Mouse (Mus musculus) lung, postnatal 0 days (tissue): ENCODE measurements at regions not wholly inside any gene's neighbourhood (a gene's known extent, or its start where the extent isn't known, plus 50 kb on each side); places are given as distances from the start of the nearest gene placed in this dataset.

ENCODE experiments used
- ATAC-seq: fragments of 200-750 bp; cut with Nextera tagmentation; 2 replicates; pipeline ENCODE4 v1.8.0; 2017; ENCODE audit warnings: moderate library complexity
- DNase-seq: peaks from one replicate; pipeline ENCODE4 v3.0.0-alpha.2; 2016; ENCODE audit warnings: low spot score
- H3K27ac ChIP-seq: fragments of 300-500 bp; sonication (generic); 2 replicates; pipeline ENCODE4 v1.5.1; 2014; ENCODE audit warnings: antibody characterized with exemption, mild to moderate bottlenecking, low read length, mixed read lengths
- H3K27me3 ChIP-seq: fragments of 300-500 bp; sonication (generic); replicated peaks from 2 replicates; pipeline ENCODE4 v1.6.1; 2014; ENCODE audit warnings: low read length, mixed read lengths; ENCODE audit not compliant: insufficient read depth
- H3K36me3 ChIP-seq: fragments of 300-500 bp; sonication (generic); 2 replicates; pipeline ENCODE4 v1.6.1; 2014; ENCODE audit warnings: low read length, mixed read lengths; ENCODE audit not compliant: insufficient read depth
- H3K4me1 ChIP-seq: fragments of 300-500 bp; sonication (generic); 2 replicates; pipeline ENCODE4 v1.6.1; 2014; ENCODE audit warnings: antibody characterized with exemption, low read depth, low read length, mixed read lengths; ENCODE audit not compliant: insufficient read depth
- H3K4me2 ChIP-seq: fragments of 300-500 bp; sonication (generic); replicated peaks from 2 replicates; pipeline ENCODE4 v1.6.1; 2014; ENCODE audit warnings: low read depth, mild to moderate bottlenecking, low read length, moderate library complexity, mixed read lengths
- H3K4me3 ChIP-seq: fragments of 300-500 bp; sonication (generic); 2 replicates; pipeline ENCODE4 v1.5.1; 2014; ENCODE audit warnings: low read depth, low read length
- H3K9ac ChIP-seq: fragments of 300-500 bp; sonication (generic); replicated peaks from 2 replicates; pipeline ENCODE4 v1.6.1; 2014; ENCODE audit warnings: low read depth, mild to moderate bottlenecking
- H3K9me3 ChIP-seq: fragments of 300-500 bp; sonication (generic); 2 replicates; pipeline ENCODE4 v1.6.1; 2016; ENCODE audit warnings: low read length, mixed read lengths
- CTCF ChIP-seq: IDR thresholded peaks from 2 replicates; pipeline ENCODE4 v1.5.1; 2016; ENCODE audit warnings: antibody characterized with exemption, mild to moderate bottlenecking
- EP300 ChIP-seq: IDR thresholded peaks from 2 replicates; pipeline ENCODE4 v1.6.1; 2016; ENCODE audit warnings: antibody characterized with exemption, mild to moderate bottlenecking, control low read depth
- WGBS: fragments of 180-500 bp; shearing (Covaris S2); extraction: QIAGEN DNeasy Blood & Tissue Kit; methylation state at CpG from one replicate; pipeline ENCODE4 v1.1.7; 2014; 5-methylcytosine and 5-hydroxymethylcytosine counted together

DNA sequence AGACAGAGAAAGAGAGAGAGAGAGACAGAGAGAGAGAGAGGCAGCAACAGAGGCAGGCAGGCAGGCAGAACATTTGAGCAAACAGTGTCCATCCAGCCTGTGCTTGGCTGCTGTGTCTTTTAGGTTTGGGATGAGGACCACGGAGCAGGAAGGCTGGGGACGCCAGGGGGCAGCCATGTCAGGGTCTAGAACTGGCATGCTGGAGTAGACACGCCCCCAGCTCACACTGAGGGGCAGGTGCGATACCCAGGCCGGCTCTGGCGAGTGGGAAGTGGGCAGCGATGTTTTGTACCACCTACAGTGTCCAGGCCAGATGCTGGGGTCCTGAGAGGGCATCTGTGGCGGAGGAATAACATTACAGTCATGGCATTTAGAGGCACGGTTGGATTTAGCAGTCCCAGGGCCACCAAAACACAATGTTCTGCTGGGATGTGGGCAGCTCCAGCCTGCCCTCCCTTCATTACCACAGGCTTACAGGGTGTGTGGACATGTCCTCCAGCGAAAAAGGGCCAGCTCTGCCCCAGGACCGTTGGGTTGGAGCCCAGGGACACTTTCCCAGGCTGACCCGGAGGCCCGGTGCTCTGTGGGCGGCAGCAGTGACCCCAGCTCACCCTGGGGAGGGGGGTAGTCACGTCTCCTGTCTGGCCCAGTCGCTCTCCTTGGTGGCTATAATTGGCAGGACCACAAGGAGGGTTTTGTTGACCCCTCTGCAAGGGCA, 230.3 kb upstream of the Rtl1 start:
- Histone ChIP-seq H3K9me3 (no peaks in the 10 kb centered on the region), H3K27me3 (no peaks in the 10 kb centered on the region), H3K4me3 (no peak overlapping the region), H3K27ac (no peak overlapping the region), H3K9ac (no peak overlapping the region), H3K4me1 (no peaks in the 10 kb centered on the region), H3K36me3 (no peaks in the 10 kb centered on the region), H3K4me2 (no peak overlapping the region)
- DNase-seq (peak; percentile 12), ATAC-seq (peak; percentile 28; the same call in 1 of the 2 replicates)
- WGBS = 33% methylated on average over 16 of the region's 16 CpGs
- TF ChIP-seq EP300 = no peak
- TF ChIP-seq CTCF = peak; percentile 59

DNA sequence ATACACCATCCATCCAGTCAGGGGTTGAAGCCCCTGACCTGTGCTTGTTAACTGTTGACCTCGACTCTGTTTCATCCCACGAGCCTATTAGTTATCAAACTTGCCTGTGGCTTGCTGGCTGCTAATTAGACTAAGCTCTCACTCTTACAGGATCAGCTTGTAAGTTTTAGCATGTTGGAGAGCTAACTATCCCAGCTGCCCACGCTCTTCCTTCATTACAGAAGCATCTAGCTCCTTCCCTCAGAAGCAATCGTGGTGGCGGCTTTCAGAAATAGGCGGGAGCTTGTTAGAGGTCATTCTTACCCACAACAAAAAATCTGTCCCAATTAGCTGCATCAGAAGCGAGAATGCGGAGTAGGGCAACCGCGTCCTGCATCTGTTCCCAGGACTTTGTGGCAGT, 232.8 kb upstream of the Rtl1 start:
- 78% methylated on average over 10 of the region's 10 CpGs for WGBS
- no peaks in the 10 kb centered on the region for H3K9me3 ChIP-seq
- no peaks in the 10 kb centered on the region for H3K4me1 ChIP-seq
- ATAC-seq (no peak), DNase-seq (no peak)
- TF ChIP-seq EP300 = no peak
- H3K27me3 ChIP-seq = no peaks in the 10 kb centered on the region
- H3K9ac ChIP-seq = no peak overlapping the region
- no peak overlapping the region for H3K4me2 ChIP-seq
- no peaks in the 10 kb centered on the region for H3K36me3 ChIP-seq
- H3K4me3 ChIP-seq = no peak overlapping the region
- H3K27ac ChIP-seq = no peak overlapping the region

DNA sequence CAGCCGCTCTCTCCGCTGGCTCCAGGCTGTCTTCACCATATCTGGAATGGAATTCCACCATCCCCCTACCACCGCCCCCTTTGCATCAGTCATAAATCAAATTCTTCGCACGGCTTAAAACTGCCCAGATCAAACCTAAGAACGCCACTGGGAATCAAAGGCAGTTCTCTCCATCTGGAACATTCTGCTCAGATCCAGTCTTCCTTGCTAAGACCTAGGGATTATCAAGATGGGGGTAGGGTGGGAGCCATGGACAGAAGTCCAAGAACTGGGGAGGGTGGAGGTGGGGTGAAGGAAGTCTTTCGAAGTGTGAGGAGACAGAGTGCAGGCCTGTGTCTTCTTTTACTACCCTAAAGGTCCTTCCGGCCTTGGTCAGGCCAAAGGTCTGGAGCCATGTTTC, 236.4 kb upstream of the Rtl1 start:
- Histone ChIP-seq H3K4me3 (no peak overlapping the region), H3K27ac (no peak overlapping the region), H3K4me2 (no peak overlapping the region), H3K36me3 (no peaks in the 10 kb centered on the region), H3K27me3 (no peaks in the 10 kb centered on the region), H3K9ac (no peak overlapping the region), H3K4me1 (no peaks in the 10 kb centered on the region), H3K9me3 (no peaks in the 10 kb centered on the region)
- WGBS = 59% methylated on average over 8 of the region's 8 CpGs
- DNase-seq = peak; percentile 16
- TF ChIP-seq EP300 (peak; percentile 35; the same call in 1 of the 2 replicates), CTCF (no peak)
- peak; percentile 58 for ATAC-seq

DNA sequence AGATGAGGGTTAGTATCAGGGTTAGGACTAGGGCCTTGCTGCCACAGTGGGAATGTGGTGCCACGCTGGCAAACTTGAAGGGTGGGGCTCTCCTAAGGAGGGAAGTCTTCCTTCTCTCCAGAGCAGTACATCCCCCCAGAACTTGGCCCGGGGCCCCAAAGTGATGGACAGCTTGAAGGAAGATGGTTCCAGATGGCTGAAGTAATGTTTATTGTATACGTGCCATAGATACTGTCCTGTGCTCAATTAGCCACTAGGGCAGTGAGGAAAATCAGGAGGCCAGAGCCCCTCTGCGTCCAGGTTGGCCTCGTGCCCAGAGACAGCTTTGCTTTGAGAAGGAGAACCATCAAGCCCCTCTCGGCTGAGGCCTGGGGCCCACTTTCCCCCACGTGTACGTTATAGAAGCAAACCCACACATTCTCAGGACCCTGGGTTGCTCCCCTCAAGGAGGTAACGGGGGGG, 239.0 kb upstream of the Rtl1 start:
- peak; percentile 40 for ATAC-seq
- no peaks in the 10 kb centered on the region for H3K27me3 ChIP-seq
- DNase-seq = peak; percentile 48
- peak; percentile 30 for TF ChIP-seq CTCF
- no peak for TF ChIP-seq EP300
- H3K9ac ChIP-seq = no peak overlapping the region
- WGBS = 28% methylated on average over 8 of the region's 9 CpGs
- H3K4me3 ChIP-seq = no peak overlapping the region
- no peaks in the 10 kb centered on the region for H3K9me3 ChIP-seq
- H3K4me2 ChIP-seq = no peak overlapping the region
- no peaks in the 10 kb centered on the region for H3K36me3 ChIP-seq
- H3K27ac ChIP-seq = no peak overlapping the region
- H3K4me1 ChIP-seq = no peaks in the 10 kb centered on the region

DNA sequence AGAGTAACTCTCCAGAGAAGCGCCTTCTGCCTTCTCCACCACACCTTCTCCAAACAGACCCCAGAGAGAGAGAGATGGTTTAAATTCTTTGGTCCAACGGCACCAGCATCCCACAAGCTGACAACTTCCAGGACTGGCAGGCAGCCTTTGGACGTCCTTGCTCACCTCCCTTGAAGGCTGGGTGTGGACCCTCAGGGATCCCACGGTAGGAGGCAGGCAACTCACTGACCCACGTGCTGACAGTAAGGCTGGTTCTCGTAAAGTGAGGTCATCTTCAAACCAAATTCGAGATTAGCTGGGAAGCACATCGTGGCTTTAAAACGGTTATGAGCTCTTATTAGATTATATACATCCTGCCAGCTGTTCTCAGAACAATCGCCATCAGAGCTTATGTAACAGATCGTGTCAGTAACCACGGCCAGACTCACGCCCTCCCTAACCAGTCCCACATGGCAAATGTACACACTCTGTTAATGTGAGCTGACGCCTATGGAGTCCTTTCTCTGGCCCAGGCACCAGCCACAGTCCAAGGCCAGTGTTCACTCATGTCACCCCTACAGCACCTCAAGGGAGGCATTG, 239.9 kb upstream of the Rtl1 start:
- DNase-seq = peak; percentile 8
- ATAC-seq = no peak
- 32% methylated on average over 14 of the region's 14 CpGs for WGBS

DNA sequence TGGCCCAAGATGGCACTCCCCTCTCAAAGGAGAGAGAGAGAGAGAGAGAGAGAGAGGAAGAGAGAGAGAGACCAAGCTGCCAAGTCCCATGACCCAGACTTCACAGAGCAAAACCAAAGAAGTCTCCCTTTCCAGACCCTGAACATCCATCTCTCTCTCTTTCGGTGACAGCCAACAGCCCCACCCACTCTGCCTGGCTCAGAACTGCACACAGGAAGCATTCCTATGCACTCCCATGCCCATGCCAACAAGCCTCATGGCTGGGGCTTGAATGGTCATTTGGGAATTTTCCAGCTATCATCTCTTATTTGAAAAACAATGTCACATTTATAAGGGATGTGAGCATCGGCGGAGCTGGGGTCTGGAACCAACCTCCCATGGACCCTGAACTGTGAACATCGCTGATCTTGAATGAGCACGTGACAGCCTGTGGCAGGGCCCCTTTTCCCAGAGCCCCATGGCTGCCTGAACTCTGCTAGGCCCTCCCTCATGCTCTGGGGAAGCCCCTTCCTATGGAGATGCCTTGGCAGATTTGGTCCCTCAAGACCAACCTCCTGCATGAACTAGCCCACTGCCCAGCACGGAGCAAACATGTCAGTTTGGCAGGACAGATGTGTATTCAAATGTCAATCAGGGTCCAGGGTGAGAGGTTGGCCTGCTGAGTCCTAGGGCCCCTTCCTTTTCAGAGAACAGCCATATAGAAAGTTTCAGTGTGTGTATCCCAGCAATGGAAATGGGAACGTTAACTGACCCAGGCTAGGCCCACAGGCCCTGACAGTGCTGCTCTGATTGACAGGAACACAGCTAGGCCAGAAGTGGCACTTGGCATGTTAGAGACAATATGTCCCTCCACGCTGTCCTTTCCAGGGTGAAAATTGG, 244.8 kb upstream of the Rtl1 start:
- Histone ChIP-seq H3K4me3 (no peak overlapping the region), H3K27ac (no peak overlapping the region), H3K9ac (no peak overlapping the region), H3K4me2 (no peak overlapping the region), H3K4me1 (no peaks in the 10 kb centered on the region), H3K27me3 (no peaks in the 10 kb centered on the region), H3K9me3 (no peaks in the 10 kb centered on the region), H3K36me3 (no peaks in the 10 kb centered on the region)
- DNase-seq (no peak), ATAC-seq (no peak; the same call in 1 of the 2 replicates)
- no peak for TF ChIP-seq EP300
- no peak for TF ChIP-seq CTCF
- 54% methylated on average over 8 of the region's 8 CpGs for WGBS

More for the DNA sequence above, 239.9 kb upstream of the Rtl1 start:
- Histone ChIP-seq H3K27me3 (no peaks in the 10 kb centered on the region), H3K4me2 (no peak overlapping the region), H3K36me3 (no peaks in the 10 kb centered on the region), H3K9ac (no peak overlapping the region), H3K4me3 (no peak overlapping the region), H3K4me1 (no peaks in the 10 kb centered on the region), H3K27ac (no peak overlapping the region), H3K9me3 (no peaks in the 10 kb centered on the region)
- TF ChIP-seq EP300 (no peak), CTCF (no peak)
